Mouse (Mus musculus): ENCODE results near the gene Osbpl8. TPM values are rescaled to one million over a fixed set of nuclear protein-coding genes. Genes with fewer than 3 reads are reported as not detected.

The Osbpl8 gene
- polyA plus RNA-seq, 1 experiment from 2014 or later, result 2.8 TPM

DNA sequence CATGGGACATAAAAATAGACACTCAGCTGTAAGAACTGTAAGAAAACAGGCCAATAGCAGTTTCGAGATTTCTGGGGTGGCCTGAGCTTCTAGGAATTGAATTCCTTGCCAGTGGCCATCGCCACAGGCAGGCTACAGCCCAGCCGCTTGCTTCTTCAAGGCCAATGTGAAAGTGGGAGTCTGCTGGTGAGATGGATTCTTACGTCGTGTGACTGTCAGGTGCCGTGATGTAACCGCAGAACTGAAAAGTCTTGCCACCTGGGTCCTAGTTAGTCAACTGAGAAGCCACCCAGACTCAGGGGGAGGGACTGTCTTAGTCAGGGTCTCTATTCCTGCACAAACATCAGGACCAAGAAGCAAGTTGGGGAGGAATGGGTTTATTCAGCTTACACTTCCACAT lies 40.4 kb upstream of the Osbpl8 start:
- Histone ChIP-seq H3K4me3 (ENCODE audit: low read depth, low read length) (no peak overlapping the region), H3K36me3 (ENCODE audit: control insufficient read depth, insufficient read depth) (no peaks in the 10 kb centered on the region), H3K4me2 (replicated peaks; ENCODE audit: low read depth) (no peak overlapping the region), H3K9me3 (ENCODE audit: control insufficient read depth) (no peaks in the 10 kb centered on the region), H3K4me1 (replicated peaks; ENCODE audit: control insufficient read depth, insufficient read depth, low read length) (no peaks in the 10 kb centered on the region), H3K9ac (ENCODE audit: low read depth, low read length) (no peak overlapping the region), H3K27ac (ENCODE audit: low read depth, low read length) (no peak overlapping the region), H3K27me3 (replicated peaks; ENCODE audit: control insufficient read depth, insufficient read depth, low read length) (no peaks in the 10 kb centered on the region)
- WGBS, result 90% methylated on average over 7 of the region's 7 CpGs
- TF ChIP-seq CTCF (IDR thresholded peaks at IDR 0.05; ENCODE audit: low read depth), result no peak
- ATAC-seq, result no peak

DNA sequence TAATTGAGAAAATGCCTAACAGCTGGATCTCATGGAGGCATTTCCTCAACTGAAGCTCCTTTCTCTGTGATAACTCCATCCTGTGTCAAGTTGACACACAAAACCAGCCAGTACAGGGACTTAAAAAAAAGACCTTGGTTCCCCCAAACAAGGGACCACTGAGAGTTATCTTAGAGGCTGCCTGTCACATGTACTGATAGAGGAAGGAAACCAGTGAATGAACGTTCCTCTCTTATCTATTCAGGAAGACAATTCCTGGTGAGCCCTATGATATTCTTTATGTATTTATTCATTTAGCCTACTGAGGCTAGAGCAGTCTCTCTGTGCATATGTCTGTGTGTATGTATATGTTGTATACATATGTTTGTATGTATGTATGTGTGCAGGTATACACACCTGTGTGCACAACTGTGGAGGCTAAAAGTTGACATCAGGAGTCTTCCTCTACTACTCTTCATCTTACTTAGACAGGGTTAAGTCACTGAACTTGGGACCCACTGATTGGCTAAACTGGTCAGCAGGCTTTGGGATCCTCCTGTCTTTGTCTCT lies 39.7 kb upstream of the Osbpl8 start:
- H3K36me3 ChIP-seq (ENCODE audit: control insufficient read depth, insufficient read depth), result no peaks in the 10 kb centered on the region
- no peak overlapping the region for H3K4me2 ChIP-seq (replicated peaks; ENCODE audit: low read depth)
- ATAC-seq, result no peak
- no peaks in the 10 kb centered on the region for H3K4me1 ChIP-seq (replicated peaks; ENCODE audit: control insufficient read depth, insufficient read depth, low read length)
- H3K9me3 ChIP-seq (ENCODE audit: control insufficient read depth), result no peaks in the 10 kb centered on the region
- no peak overlapping the region for H3K9ac ChIP-seq (ENCODE audit: low read depth, low read length)
- no peak overlapping the region for H3K4me3 ChIP-seq (ENCODE audit: low read depth, low read length)
- TF ChIP-seq CTCF (IDR thresholded peaks at IDR 0.05; ENCODE audit: low read depth), result no peak
- H3K27me3 ChIP-seq (replicated peaks; ENCODE audit: control insufficient read depth, insufficient read depth, low read length), result no peaks in the 10 kb centered on the region
- WGBS, result 42% methylated on average over 1 of the region's 1 CpGs
- no peak overlapping the region for H3K27ac ChIP-seq (ENCODE audit: low read depth, low read length)

DNA sequence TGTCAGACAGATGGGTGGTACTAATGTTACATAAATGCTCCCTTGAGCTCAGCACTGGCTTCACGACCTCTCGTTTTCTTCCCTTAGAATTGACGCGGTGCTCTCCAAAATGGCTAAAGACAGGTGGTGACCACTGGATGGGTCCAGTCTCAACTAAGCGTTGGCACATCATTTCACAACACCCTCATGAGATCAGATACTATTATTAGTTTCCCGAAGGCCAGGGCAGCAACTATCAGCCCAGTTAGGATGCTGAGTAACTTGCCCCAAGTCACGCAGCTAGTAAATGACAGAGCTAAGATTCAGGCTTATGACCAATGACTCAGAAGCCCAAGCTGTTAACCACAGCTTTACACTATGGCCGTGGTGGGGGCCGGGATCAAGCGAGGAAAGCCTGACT lies 37.2 kb upstream of the Osbpl8 start:
- no peak overlapping the region for H3K4me3 ChIP-seq (ENCODE audit: low read depth, low read length)
- no peaks in the 10 kb centered on the region for H3K9me3 ChIP-seq (ENCODE audit: control insufficient read depth)
- TF ChIP-seq CTCF (IDR thresholded peaks at IDR 0.05; ENCODE audit: low read depth), result no peak
- no peak for ATAC-seq
- 87% methylated on average over 10 of the region's 10 CpGs for WGBS
- no peak overlapping the region for H3K4me2 ChIP-seq (replicated peaks; ENCODE audit: low read depth)
- H3K4me1 ChIP-seq (replicated peaks; ENCODE audit: control insufficient read depth, insufficient read depth, low read length), result no peaks in the 10 kb centered on the region
- H3K9ac ChIP-seq (ENCODE audit: low read depth, low read length), result no peak overlapping the region
- no peaks in the 10 kb centered on the region for H3K36me3 ChIP-seq (ENCODE audit: control insufficient read depth, insufficient read depth)
- H3K27me3 ChIP-seq (replicated peaks; ENCODE audit: control insufficient read depth, insufficient read depth, low read length), result no peaks in the 10 kb centered on the region
- H3K27ac ChIP-seq (ENCODE audit: low read depth, low read length), result no peak overlapping the region

DNA sequence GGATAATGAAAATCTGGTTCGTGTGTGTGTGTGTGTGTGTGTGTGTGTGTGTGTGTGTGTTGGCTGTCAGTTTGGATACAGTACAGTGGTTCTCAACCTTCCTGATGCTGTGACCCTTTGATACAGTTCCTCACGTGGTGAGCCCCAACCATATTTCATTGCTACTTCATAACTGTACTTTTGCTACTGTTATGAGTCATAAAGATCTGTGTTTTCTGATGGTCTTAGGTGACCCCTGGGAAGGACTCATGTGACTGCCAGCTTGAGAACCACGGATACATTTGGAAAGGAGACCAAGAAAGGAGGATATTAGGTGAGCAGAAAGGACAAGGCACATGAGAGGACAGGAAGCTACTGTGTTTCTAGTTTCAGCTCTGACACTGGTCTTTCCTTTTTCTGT lies 36.1 kb upstream of the Osbpl8 start:
- TF ChIP-seq CTCF (IDR thresholded peaks at IDR 0.05; ENCODE audit: low read depth), result no peak
- H3K27me3 ChIP-seq (replicated peaks; ENCODE audit: control insufficient read depth, insufficient read depth, low read length), result no peaks in the 10 kb centered on the region
- WGBS, result 69% methylated on average over 3 of the region's 3 CpGs
- H3K4me1 ChIP-seq (replicated peaks; ENCODE audit: control insufficient read depth, insufficient read depth, low read length), result no peaks in the 10 kb centered on the region
- no peaks in the 10 kb centered on the region for H3K36me3 ChIP-seq (ENCODE audit: control insufficient read depth, insufficient read depth)
- H3K27ac ChIP-seq (ENCODE audit: low read depth, low read length), result no peak overlapping the region
- H3K4me3 ChIP-seq (ENCODE audit: low read depth, low read length), result no peak overlapping the region
- ATAC-seq, result no peak
- H3K9me3 ChIP-seq (ENCODE audit: control insufficient read depth), result no peaks in the 10 kb centered on the region
- no peak overlapping the region for H3K9ac ChIP-seq (ENCODE audit: low read depth, low read length)
- no peak overlapping the region for H3K4me2 ChIP-seq (replicated peaks; ENCODE audit: low read depth)

DNA sequence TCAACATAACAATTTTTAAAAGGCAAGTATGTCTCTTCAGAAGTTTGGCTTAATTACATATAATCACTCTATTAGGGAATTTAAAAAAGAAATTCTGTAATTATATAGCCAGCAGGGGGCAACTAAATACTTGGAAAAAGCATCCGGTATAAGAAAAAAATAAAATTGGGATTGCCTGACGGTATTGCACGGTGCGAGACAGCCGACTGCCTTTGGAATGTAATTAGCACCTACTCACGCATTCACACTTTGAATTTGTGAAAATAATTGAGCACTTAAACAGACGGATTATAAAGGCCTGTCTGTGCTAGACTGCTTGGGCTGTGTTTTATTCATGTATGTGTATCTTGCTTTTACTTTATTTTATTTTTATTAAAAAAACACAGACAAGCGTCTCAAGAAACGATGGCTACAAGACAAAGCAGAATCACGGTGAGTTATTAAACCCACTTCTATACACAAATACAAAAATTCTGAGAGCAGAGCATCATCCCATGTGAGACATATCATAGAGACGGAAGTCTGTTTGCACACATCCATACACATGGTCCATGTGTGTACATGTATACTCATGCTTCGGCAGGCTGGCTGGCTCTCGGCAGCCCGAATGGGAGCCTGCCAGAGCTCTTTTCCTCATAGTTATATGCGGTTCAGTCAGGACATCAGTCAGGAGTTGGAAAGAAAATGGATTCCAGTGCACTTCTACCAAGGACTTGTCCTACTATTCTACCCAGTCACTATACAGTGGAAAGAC lies 34.5 kb upstream of the Osbpl8 start:
- Histone ChIP-seq H3K27ac (ENCODE audit: low read depth, low read length) (no peak overlapping the region), H3K4me2 (replicated peaks; ENCODE audit: low read depth) (no peak overlapping the region), H3K27me3 (replicated peaks; ENCODE audit: control insufficient read depth, insufficient read depth, low read length) (no peaks in the 10 kb centered on the region), H3K4me3 (ENCODE audit: low read depth, low read length) (no peak overlapping the region), H3K4me1 (replicated peaks; ENCODE audit: control insufficient read depth, insufficient read depth, low read length) (no peaks in the 10 kb centered on the region), H3K9ac (ENCODE audit: low read depth, low read length) (no peak overlapping the region), H3K9me3 (ENCODE audit: control insufficient read depth) (no peaks in the 10 kb centered on the region), H3K36me3 (ENCODE audit: control insufficient read depth, insufficient read depth) (no peaks in the 10 kb centered on the region)
- 88% methylated on average over 15 of the region's 15 CpGs for WGBS
- TF ChIP-seq CTCF (IDR thresholded peaks at IDR 0.05; ENCODE audit: low read depth), result peak; percentile 18; the same call in 1 of the 2 replicates
- no peak for ATAC-seq

DNA sequence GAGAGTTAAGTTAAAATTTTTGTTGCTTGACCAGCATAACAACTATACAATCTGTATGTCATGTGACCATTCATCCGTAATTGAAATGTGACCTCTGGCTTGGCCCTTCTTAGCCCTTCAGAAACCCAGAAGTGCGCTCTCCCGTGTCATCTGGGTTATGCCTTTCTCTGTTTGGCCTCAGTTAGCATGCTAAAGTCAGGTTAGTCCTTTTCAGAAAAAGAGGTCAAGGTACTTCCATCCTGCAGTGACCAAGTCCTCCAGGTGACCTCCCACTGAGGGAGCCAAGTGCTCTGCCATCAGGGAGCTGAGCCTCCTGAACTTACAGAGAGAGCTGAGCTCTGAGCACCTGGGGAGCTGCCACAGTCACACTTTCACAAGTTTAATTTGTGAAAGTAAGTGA lies 33.7 kb upstream of the Osbpl8 start:
- H3K9me3 ChIP-seq (ENCODE audit: control insufficient read depth), result no peaks in the 10 kb centered on the region
- no peak overlapping the region for H3K27ac ChIP-seq (ENCODE audit: low read depth, low read length)
- no peak for ATAC-seq
- H3K36me3 ChIP-seq (ENCODE audit: control insufficient read depth, insufficient read depth), result no peaks in the 10 kb centered on the region
- no peak overlapping the region for H3K4me3 ChIP-seq (ENCODE audit: low read depth, low read length)
- H3K4me2 ChIP-seq (replicated peaks; ENCODE audit: low read depth), result no peak overlapping the region
- H3K9ac ChIP-seq (ENCODE audit: low read depth, low read length), result no peak overlapping the region
- H3K4me1 ChIP-seq (replicated peaks; ENCODE audit: control insufficient read depth, insufficient read depth, low read length), result no peaks in the 10 kb centered on the region
- TF ChIP-seq CTCF (IDR thresholded peaks at IDR 0.05; ENCODE audit: low read depth), result no peak
- WGBS, result 66% methylated on average over 3 of the region's 3 CpGs
- no peaks in the 10 kb centered on the region for H3K27me3 ChIP-seq (replicated peaks; ENCODE audit: control insufficient read depth, insufficient read depth, low read length)
